23 mouse cellular contexts compared by ENCODE assay signal in genomic region chr7:40253486-40253885, GRCm38 (mm10).
"Had no signal": no experiment of that assay in that cellular context is flagged by ENCODE, and none has a peak within 500 bp of the region (broad histone marks: within the 10 kb centered on the region; RNA-seq: fewer than 3 reads in every experiment).

No protein-coding gene starts in this region.

- H3K4me2 ChIP-seq: limb, embryonic 13.5 days; liver, embryonic 12.5 days; liver, embryonic 15.5 days; midbrain, embryonic 11.5 days; neural tube, embryonic 12.5 days; neural tube, embryonic 15.5 days had no signal

- H3K36me3 ChIP-seq: limb, embryonic 10.5 days; limb, embryonic 13.5 days; liver, embryonic 12.5 days; liver, embryonic 15.5 days; neural tube, embryonic 12.5 days; neural tube, embryonic 15.5 days had no signal

- H3K27ac ChIP-seq: left cerebral cortex, adult 2 months; limb, embryonic 10.5 days; limb, embryonic 13.5 days; liver, embryonic 12.5 days; liver, embryonic 15.5 days; neural tube, embryonic 12.5 days; neural tube, embryonic 15.5 days; stomach, postnatal 0 days had no signal

- H3K9ac ChIP-seq: limb, embryonic 13.5 days; liver, embryonic 12.5 days; liver, embryonic 15.5 days; neural tube, embryonic 12.5 days; neural tube, embryonic 15.5 days had no signal

- DNase-seq: kidney, postnatal 10 days; kidney, postnatal 36 days; layer of hippocampus, postnatal 36 days; liver; lung, adult 18-20 months; lung, postnatal 14 days; lung, postnatal 4 days; midbrain, embryonic 14.5 days; right cerebral cortex, adult 18-20 months; right cerebral cortex, postnatal 14 days; right cerebral cortex, postnatal 4 days; thymus, adult 2 months; thymus, postnatal 14 days; thymus, postnatal 4 days had no signal

- ATAC-seq: liver, embryonic 12.5 days had no signal

- H3K27me3 ChIP-seq: limb, embryonic 13.5 days; liver, embryonic 12.5 days; liver, embryonic 15.5 days; neural tube, embryonic 12.5 days; neural tube, embryonic 15.5 days had no signal

- H3K4me3 ChIP-seq: left cerebral cortex, adult 2 months; limb, embryonic 10.5 days; limb, embryonic 13.5 days; liver, embryonic 12.5 days; liver, embryonic 15.5 days; neural tube, embryonic 12.5 days; neural tube, embryonic 15.5 days had no signal

- H3K4me1 ChIP-seq: limb, embryonic 10.5 days; liver, embryonic 12.5 days; liver, embryonic 15.5 days; neural tube, embryonic 12.5 days had no signal

- H3K9me3 ChIP-seq: limb, embryonic 10.5 days; liver, embryonic 12.5 days; liver, embryonic 15.5 days; neural tube, embryonic 12.5 days; neural tube, embryonic 15.5 days had no signal
